12 mouse cellular contexts compared by ENCODE assay signal in genomic region chr4:139110858-139111257, GRCm38 (mm10). TPM values are rescaled to one million over a fixed set of nuclear protein-coding genes. Genes with fewer than 3 reads are reported as not detected.
DNase-seq lines count a peak whose midpoint lies in the region; ATAC-seq lines count a peak whose summit lies in the region.
"Had no signal": no experiment of that assay in that cellular context is flagged by ENCODE, and none has a peak within 500 bp of the region (broad histone marks: within the 10 kb centered on the region; RNA-seq: fewer than 3 reads in every experiment).

No protein-coding gene starts in this region.

- no peak overlapping the region for H3K9ac ChIP-seq in hindbrain, embryonic 14.5 days
- no peak overlapping the region for H3K9ac ChIP-seq in hindbrain, embryonic 11.5 days (ENCODE audit: low read depth, low read length)
- 0 out of 2 replicates have a peak overlapping the region, but pooled peaks have one; percentile 22 for H3K9ac ChIP-seq in intestine, embryonic 14.5 days (ENCODE audit: low read length)
- H3K9ac ChIP-seq in liver, embryonic 11.5 days (ENCODE audit: low read depth, low read length), result no peak overlapping the region

- no peak overlapping the region for H3K4me3 ChIP-seq in hindbrain, embryonic 14.5 days (replicated peaks; ENCODE audit: low read length)
- no peak overlapping the region for H3K4me3 ChIP-seq in hindbrain, embryonic 11.5 days (ENCODE audit: low read depth, low read length)
- no peak overlapping the region for H3K4me3 ChIP-seq in intestine, embryonic 14.5 days (ENCODE audit: low read depth, low read length)
- no peak overlapping the region for H3K4me3 ChIP-seq in liver, embryonic 11.5 days (ENCODE audit: low read depth, low read length)

- DNase-seq in hindbrain, embryonic 14.5 days (ENCODE audit: low spot score), result no peak
- DNase-seq in hindbrain, embryonic 11.5 days (ENCODE audit: low spot score), result no peak
- no peak for DNase-seq in intestine, embryonic 14.5 days (ENCODE audit: low spot score)
- DNase-seq in liver, embryonic 11.5 days (ENCODE audit: low spot score), result no peak
- DNase-seq in Muller cell, postnatal 12 days (ENCODE audit: inconsistent ontology term), result no peak
- DNase-seq in T-cell, adult 2 months (ENCODE audit: low spot score), result no peak
- DNase-seq in spleen, adult 18-20 months, result no peak
- DNase-seq: right cerebral cortex, adult 18-20 months; thymus, postnatal 14 days had no signal

- H3K27ac ChIP-seq in hindbrain, embryonic 14.5 days, result 0 out of 2 replicates have a peak overlapping the region, but pooled peaks have one; percentile 7
- no peak overlapping the region for H3K27ac ChIP-seq in hindbrain, embryonic 11.5 days (ENCODE audit: low read depth, low read length)
- peak overlapping the region; percentile 64 for H3K27ac ChIP-seq in intestine, embryonic 14.5 days (ENCODE audit: low read depth)
- H3K27ac ChIP-seq in liver, embryonic 11.5 days (ENCODE audit: low read depth, low read length), result 0 out of 2 replicates have a peak overlapping the region, but pooled peaks have one; percentile 46

- WGBS in hindbrain, embryonic 14.5 days, result 79% methylated on average over 3 of the region's 3 CpGs
- WGBS in hindbrain, embryonic 11.5 days, result 71% methylated on average over 3 of the region's 3 CpGs
- WGBS in intestine, embryonic 14.5 days, result 54% methylated on average over 3 of the region's 3 CpGs
- WGBS in liver, embryonic 11.5 days, result 36% methylated on average over 3 of the region's 3 CpGs

- no peaks in the 10 kb centered on the region for H3K9me3 ChIP-seq in hindbrain, embryonic 14.5 days (ENCODE audit: control insufficient read depth, low read length)
- H3K9me3 ChIP-seq in hindbrain, embryonic 11.5 days (ENCODE audit: control insufficient read depth, low read length), result no peaks in the 10 kb centered on the region
- H3K9me3 ChIP-seq in intestine, embryonic 14.5 days (ENCODE audit: control insufficient read depth, low read length), result no peaks in the 10 kb centered on the region
- H3K9me3 ChIP-seq in liver, embryonic 11.5 days (ENCODE audit: control insufficient read depth, low read length), result no peaks in the 10 kb centered on the region

- H3K36me3 ChIP-seq in hindbrain, embryonic 14.5 days (replicated peaks; ENCODE audit: control insufficient read depth, insufficient read depth), result no peaks in the 10 kb centered on the region
- H3K36me3 ChIP-seq in hindbrain, embryonic 11.5 days (ENCODE audit: control insufficient read depth, insufficient read depth, low read length), result no peaks in the 10 kb centered on the region
- H3K36me3 ChIP-seq in intestine, embryonic 14.5 days (ENCODE audit: control insufficient read depth, insufficient read depth, low read length), result no peaks in the 10 kb centered on the region
- no peaks in the 10 kb centered on the region; the same call in 1 of the 2 replicates for H3K36me3 ChIP-seq in liver, embryonic 11.5 days (ENCODE audit: control insufficient read depth, insufficient read depth, low read length)

- no peaks in the 10 kb centered on the region for H3K4me1 ChIP-seq in hindbrain, embryonic 14.5 days (replicated peaks; ENCODE audit: control insufficient read depth, insufficient read depth, low read length)
- H3K4me1 ChIP-seq in hindbrain, embryonic 11.5 days (replicated peaks; ENCODE audit: control insufficient read depth, insufficient read depth, low read length), result no peaks in the 10 kb centered on the region
- peaks cover 20% of the 10 kb centered on the region for H3K4me1 ChIP-seq in intestine, embryonic 14.5 days (replicated peaks; ENCODE audit: control insufficient read depth, insufficient read depth, low read length)
- peaks cover 33% of the 10 kb centered on the region for H3K4me1 ChIP-seq in liver, embryonic 11.5 days (replicated peaks; ENCODE audit: control insufficient read depth, insufficient read depth, low read length)

- ATAC-seq in hindbrain, embryonic 14.5 days (ENCODE audit: low FRiP score), result no peak
- ATAC-seq in hindbrain, embryonic 11.5 days (ENCODE audit: low FRiP score), result no peak
- ATAC-seq in common myeloid progenitor, adult 5-6 weeks (replicated peaks; ENCODE audit: low read depth, poor library complexity, severe bottlenecking), result peak; percentile 57; the same call in 1 of the 2 replicates
- no peak for ATAC-seq in intestine, embryonic 14.5 days (replicated peaks; ENCODE audit: low FRiP score, low TSS enrichment, low read depth)
- ATAC-seq in liver, embryonic 11.5 days (replicated peaks; ENCODE audit: low FRiP score), result no peak
- ATAC-seq: activated CD4-positive, CD25-positive, alpha-beta regulatory T cell, adult 4 months had no signal

- H3K27me3 ChIP-seq in hindbrain, embryonic 14.5 days (ENCODE audit: control insufficient read depth, insufficient read depth, low read length), result no peaks in the 10 kb centered on the region
- no peaks in the 10 kb centered on the region for H3K27me3 ChIP-seq in hindbrain, embryonic 11.5 days (ENCODE audit: control insufficient read depth, insufficient read depth, low read length)
- no peaks in the 10 kb centered on the region for H3K27me3 ChIP-seq in intestine, embryonic 14.5 days (replicated peaks; ENCODE audit: control insufficient read depth, insufficient read depth, low read length)
- no peaks in the 10 kb centered on the region for H3K27me3 ChIP-seq in liver, embryonic 11.5 days (replicated peaks; ENCODE audit: control insufficient read depth, insufficient read depth, low read length)

- H3K4me2 ChIP-seq in hindbrain, embryonic 14.5 days (replicated peaks), result no peak overlapping the region
- H3K4me2 ChIP-seq in hindbrain, embryonic 11.5 days (replicated peaks; ENCODE audit: low read depth, low read length), result no peak overlapping the region
- H3K4me2 ChIP-seq in intestine, embryonic 14.5 days (ENCODE audit: low read length), result peak overlapping the region; percentile 1; the same call in 1 of the 2 replicates
- H3K4me2 ChIP-seq in liver, embryonic 11.5 days, result no peak overlapping the region

RNA-seq across cellular contexts. Expression of gene Nbl1, which starts 18.1 kb away (rescaled TPM):
- polyA plus RNA-seq in hindbrain, embryonic 14.5 days (2014; fragmentation: Nextera tagmentation; extraction: Ambion mirVana), result 47.8 and 47.9 TPM in 2 replicates
- 17.2 and 19.6 TPM in 2 replicates for polyA plus RNA-seq in hindbrain, embryonic 11.5 days (2014; fragmentation: Nextera tagmentation; extraction: Ambion mirVana)
- 1.2 TPM in 1 of 2 replicates, not detected in the other for total RNA-seq in common myeloid progenitor, adult 5-6 weeks (2017)
- polyA plus RNA-seq in intestine, embryonic 14.5 days (2014; fragmentation: Nextera tagmentation; extraction: Ambion mirVana), result 50.5 and 55.5 TPM in 2 replicates
- polyA plus RNA-seq in liver, embryonic 11.5 days (2014; fragmentation: Nextera tagmentation; extraction: Ambion mirVana), result 4.0 and 5.0 TPM in 2 replicates
- total RNA-seq: granulocyte monocyte progenitor cell, adult 5-6 weeks had no signal

RNA-seq across cellular contexts. Expression of gene Minos1, which starts 20.1 kb away (rescaled TPM):
- 391 and 450 TPM in 2 replicates for polyA plus RNA-seq in hindbrain, embryonic 14.5 days (2014; fragmentation: Nextera tagmentation; extraction: Ambion mirVana)
- polyA plus RNA-seq in hindbrain, embryonic 11.5 days (2014; fragmentation: Nextera tagmentation; extraction: Ambion mirVana), result 399 TPM in 2 replicates
- 118 and 161 TPM in 2 replicates for total RNA-seq in common myeloid progenitor, adult 5-6 weeks (2017)
- polyA plus RNA-seq in intestine, embryonic 14.5 days (2014; fragmentation: Nextera tagmentation; extraction: Ambion mirVana), result 530 and 580 TPM in 2 replicates
- 541 and 564 TPM in 2 replicates for polyA plus RNA-seq in liver, embryonic 11.5 days (2014; fragmentation: Nextera tagmentation; extraction: Ambion mirVana)

RNA-seq across cellular contexts. Expression of gene Htr6, which starts 35.5 kb away (rescaled TPM):
- 0.58 and 0.65 TPM in 2 replicates for polyA plus RNA-seq in hindbrain, embryonic 14.5 days (2014; fragmentation: Nextera tagmentation; extraction: Ambion mirVana)
- not detected in 2 replicates for polyA plus RNA-seq in hindbrain, embryonic 11.5 days (2014; fragmentation: Nextera tagmentation; extraction: Ambion mirVana)
- total RNA-seq in common myeloid progenitor, adult 5-6 weeks (2017), result not detected in 2 replicates
- polyA plus RNA-seq in intestine, embryonic 14.5 days (2014; fragmentation: Nextera tagmentation; extraction: Ambion mirVana), result 0.16 and 0.20 TPM in 2 replicates
- not detected in 2 replicates for polyA plus RNA-seq in liver, embryonic 11.5 days (2014; fragmentation: Nextera tagmentation; extraction: Ambion mirVana)
- total RNA-seq: granulocyte monocyte progenitor cell, adult 5-6 weeks had no signal
- polyA plus RNA-seq: activated CD4-positive, CD25-positive, alpha-beta regulatory T cell, adult 4 months had no signal
